Mouse (Mus musculus) hindbrain, embryonic 15.5 days (tissue): ENCODE data around the gene Bub1b. TPM values are rescaled to one million over a fixed set of nuclear protein-coding genes. Genes with fewer than 3 reads are reported as not detected.
A peak's percentile ranks its signal among the peaks of the same experiment; 100 is the strongest.
"Not testable (repeated sequence)": the region's sequence is repeated elsewhere in the genome, so short reads cannot be mapped to it uniquely, and the experiment has no call there.

ENCODE experiments used
- ATAC-seq: fragments of 200-750 bp; cut with Nextera tagmentation; 2 replicates; pipeline ENCODE4 v1.8.0; 2017; ENCODE audit warnings: low read depth, moderate number of reproducible peaks, moderate TSS enrichment; ENCODE audit not compliant: low FRiP score
- H3K27ac ChIP-seq: fragments of 300-500 bp; sonication (generic); replicated peaks from 2 replicates; pipeline ENCODE4 v1.5.1; 2015; ENCODE audit warnings: mild to moderate bottlenecking, inconsistent platforms
- H3K27me3 ChIP-seq: fragments of 300-500 bp; sonication (generic); 2 replicates; pipeline ENCODE4 v1.6.1; 2015; ENCODE audit warnings: control low read depth, inconsistent platforms
- H3K36me3 ChIP-seq: fragments of 300-500 bp; sonication (generic); 2 replicates; pipeline ENCODE4 v1.6.1; 2015; ENCODE audit warnings: control low read depth, inconsistent platforms
- H3K4me1 ChIP-seq: fragments of 300-500 bp; sonication (generic); replicated peaks from 2 replicates; pipeline ENCODE4 v1.6.1; 2015; ENCODE audit warnings: control low read depth, inconsistent platforms
- H3K4me2 ChIP-seq: fragments of 300-500 bp; sonication (generic); 2 replicates; pipeline ENCODE4 v1.6.1; 2015; ENCODE audit warnings: moderate library complexity, mild to moderate bottlenecking, inconsistent platforms
- H3K4me3 ChIP-seq: fragments of 300-500 bp; sonication (generic); 2 replicates; pipeline ENCODE4 v1.5.1; 2015; ENCODE audit warnings: mild to moderate bottlenecking, inconsistent platforms
- H3K9ac ChIP-seq: fragments of 300-500 bp; sonication (generic); 2 replicates; pipeline ENCODE4 v1.6.1; 2015; ENCODE audit warnings: inconsistent platforms
- H3K9me3 ChIP-seq: fragments of 300-500 bp; sonication (generic); 2 replicates; pipeline ENCODE4 v1.6.1; 2016; ENCODE audit warnings: control low read depth, inconsistent platforms
- WGBS: fragments of 180-500 bp; shearing (Covaris S2); methylation state at CpG from one replicate; pipeline ENCODE4 v1.1.7; 2015; 5-methylcytosine and 5-hydroxymethylcytosine counted together
- polyA plus RNA-seq: library from polyadenylated mRNA; unstranded; fragments of >200 nt; fragmentation: Nextera tagmentation; extraction: Ambion mirVana; gene quantifications from 2 replicates; pipeline ENCODE4 v1.2.1, GENCODE M21; 2015

Gene Bub1b
- 15.3 and 19.0 TPM in 2 replicates for polyA plus RNA-seq

- Histone ChIP-seq H3K4me2 (peak within 1 kb of the TSS; percentile 79), H3K4me3 (peak within 1 kb of the TSS; percentile 53), H3K36me3 (no peaks in the 10 kb centered on the region), H3K4me1 (peaks cover 7% of the 10 kb centered on the region), H3K27ac (no peak within 1 kb of the TSS), H3K9ac (peak within 1 kb of the TSS; percentile 35), H3K27me3 (no peaks in the 10 kb centered on the region), H3K9me3 (no peaks in the 10 kb centered on the region)
- peak; percentile 99 for ATAC-seq
- WGBS: 6% methylated on average over 41 of the region's 41 CpGs
These were observed at the start of gene Bub1b for GRCm38 (mm10) chr2:118597673-118598568. Gene Bub1b, plus strand, starts transcription at chr2:118598211.

GRCm38 (mm10) chr2:118548421-118549221 is 49.4 kb upstream of the Bub1b start:
- H3K4me3 ChIP-seq: peak overlapping the region; percentile 85
- peaks cover 61% of the 10 kb centered on the region for H3K4me1 ChIP-seq
- peak overlapping the region; percentile 81 for H3K4me2 ChIP-seq
- no peak overlapping the region for H3K27ac ChIP-seq
- peak overlapping the region; percentile 77 for H3K9ac ChIP-seq
- no peaks in the 10 kb centered on the region for H3K9me3 ChIP-seq
- no peaks in the 10 kb centered on the region for H3K36me3 ChIP-seq
- no peak; the same call in 1 of the 2 replicates for ATAC-seq
- no peaks in the 10 kb centered on the region for H3K27me3 ChIP-seq
- WGBS: 0% methylated on average over 18 of the region's 18 CpGs

- Histone ChIP-seq H3K9me3 (no peaks in the 10 kb centered on the region), H3K4me3 (peak within 1 kb of the TSS; percentile 85), H3K9ac (peak within 1 kb of the TSS; percentile 77), H3K27ac (peak within 1 kb of the TSS; percentile 59), H3K4me1 (peaks cover 49% of the 10 kb centered on the region), H3K27me3 (no peaks in the 10 kb centered on the region), H3K4me2 (peak within 1 kb of the TSS; percentile 81), H3K36me3 (no peaks in the 10 kb centered on the region)
- ATAC-seq: peak; percentile 94
- 2% methylated on average over 45 of the region's 45 CpGs for WGBS
These were observed 48.2 kb upstream of the Bub1b start, which contains the start of gene Bmf for GRCm38 (mm10) chr2:118549507-118550473. Gene Bmf, minus strand, starts transcription at chr2:118549687.

- WGBS: 34% methylated on average over 2 of the region's 2 CpGs
- ATAC-seq: no peak
- Histone ChIP-seq H3K4me1 (peaks cover 31% of the 10 kb centered on the region), H3K4me3 (no peak overlapping the region), H3K27me3 (no peaks in the 10 kb centered on the region), H3K9me3 (no peaks in the 10 kb centered on the region), H3K36me3 (no peaks in the 10 kb centered on the region), H3K4me2 (no peak overlapping the region), H3K9ac (no peak overlapping the region), H3K27ac (no peak overlapping the region)
These were observed 46.4 kb upstream of the Bub1b start for GRCm38 (mm10) chr2:118551606-118552005.

- Histone ChIP-seq H3K4me3 (peak overlapping the region; percentile 38), H3K27ac (0 out of 2 replicates have a peak overlapping the region, but pooled peaks have one; percentile 2), H3K9ac (peak overlapping the region; percentile 20), H3K4me2 (peak overlapping the region; percentile 50)
- H3K36me3 ChIP-seq, H3K4me1 ChIP-seq, H3K27me3 ChIP-seq, H3K9me3 ChIP-seq: not testable (repeated sequence)
- WGBS: 76% methylated on average over 16 of the region's 17 CpGs
- peak; percentile 76 for ATAC-seq
These were observed 43.5 kb upstream of the Bub1b start for GRCm38 (mm10) chr2:118554356-118554990.

GRCm38 (mm10) chr2:118558426-118558825 is 39.6 kb upstream of the Bub1b start:
- WGBS: 95% methylated on average over 3 of the region's 3 CpGs
- H3K9ac ChIP-seq: no peak overlapping the region
- H3K27me3 ChIP-seq: no peaks in the 10 kb centered on the region
- H3K9me3 ChIP-seq: no peaks in the 10 kb centered on the region
- no peaks in the 10 kb centered on the region for H3K4me1 ChIP-seq
- no peaks in the 10 kb centered on the region for H3K36me3 ChIP-seq
- H3K4me2 ChIP-seq: no peak overlapping the region
- H3K27ac ChIP-seq: no peak overlapping the region
- no peak overlapping the region for H3K4me3 ChIP-seq
- ATAC-seq: no peak

- no peaks in the 10 kb centered on the region for H3K9me3 ChIP-seq
- H3K4me3 ChIP-seq: no peak overlapping the region
- no peaks in the 10 kb centered on the region for H3K36me3 ChIP-seq
- WGBS: 92% methylated on average over 4 of the region's 4 CpGs
- H3K27ac ChIP-seq: no peak overlapping the region
- no peak overlapping the region for H3K9ac ChIP-seq
- no peaks in the 10 kb centered on the region for H3K27me3 ChIP-seq
- no peaks in the 10 kb centered on the region for H3K4me1 ChIP-seq
- no peak overlapping the region for H3K4me2 ChIP-seq
- no peak for ATAC-seq
These were observed 36.0 kb upstream of the Bub1b start for GRCm38 (mm10) chr2:118562015-118562414.

GRCm38 (mm10) chr2:118562431-118562830 is 35.6 kb upstream of the Bub1b start:
- no peaks in the 10 kb centered on the region for H3K27me3 ChIP-seq
- H3K9me3 ChIP-seq: no peaks in the 10 kb centered on the region
- H3K27ac ChIP-seq: no peak overlapping the region
- H3K9ac ChIP-seq: no peak overlapping the region
- H3K4me3 ChIP-seq: no peak overlapping the region
- ATAC-seq: no peak
- 90% methylated on average over 3 of the region's 3 CpGs for WGBS
- H3K4me2 ChIP-seq: no peak overlapping the region
- H3K4me1 ChIP-seq: no peaks in the 10 kb centered on the region
- no peaks in the 10 kb centered on the region for H3K36me3 ChIP-seq

GRCm38 (mm10) chr2:118567179-118567578 is 30.8 kb upstream of the Bub1b start:
- Histone ChIP-seq H3K4me1 (no peaks in the 10 kb centered on the region), H3K4me2 (no peak overlapping the region), H3K9me3 (no peaks in the 10 kb centered on the region), H3K9ac (no peak overlapping the region), H3K4me3 (no peak overlapping the region), H3K27me3 (no peaks in the 10 kb centered on the region), H3K36me3 (no peaks in the 10 kb centered on the region), H3K27ac (no peak overlapping the region)
- ATAC-seq: no peak
- WGBS: 90% methylated on average over 8 of the region's 8 CpGs

GRCm38 (mm10) chr2:118570939-118571338 is 27.1 kb upstream of the Bub1b start:
- Histone ChIP-seq H3K27ac (no peak overlapping the region), H3K4me1 (no peaks in the 10 kb centered on the region), H3K9me3 (no peaks in the 10 kb centered on the region), H3K4me2 (no peak overlapping the region), H3K4me3 (no peak overlapping the region), H3K36me3 (no peaks in the 10 kb centered on the region), H3K27me3 (no peaks in the 10 kb centered on the region), H3K9ac (no peak overlapping the region)
- 95% methylated on average over 2 of the region's 2 CpGs for WGBS
- ATAC-seq: no peak
